Mouse (Mus musculus) neural tube, embryonic 15.5 days (tissue): ENCODE measurements at regions not wholly inside any gene's neighbourhood (a gene's known extent, or its start where the extent isn't known, plus 50 kb on each side); places are given as distances from the start of the nearest gene placed in this dataset.
"Not testable (repeated sequence)": the region's sequence is repeated elsewhere in the genome, so short reads cannot be mapped to it uniquely, and the experiment has no call there.

Experiments
- ATAC-seq: fragments of 200-750 bp; cut with Nextera tagmentation; 2 replicates; pipeline ENCODE4 v1.8.0; 2017; ENCODE audit warnings: mild to moderate bottlenecking, moderate TSS enrichment, moderate library complexity; ENCODE audit not compliant: low FRiP score
- H3K27ac ChIP-seq: fragments of 300-500 bp; sonication (generic); replicated peaks from 2 replicates; pipeline ENCODE4 v1.5.1; 2015; ENCODE audit warnings: mild to moderate bottlenecking, inconsistent platforms
- H3K27me3 ChIP-seq: fragments of 300-500 bp; sonication (generic); replicated peaks from 2 replicates; pipeline ENCODE4 v1.6.1; 2015; ENCODE audit warnings: inconsistent platforms
- H3K36me3 ChIP-seq: fragments of 300-500 bp; sonication (generic); 2 replicates; pipeline ENCODE4 v1.6.1; 2015; ENCODE audit warnings: inconsistent platforms
- H3K4me1 ChIP-seq: fragments of 300-500 bp; sonication (generic); 2 replicates; pipeline ENCODE4 v1.6.1; 2015; ENCODE audit warnings: inconsistent platforms
- H3K4me2 ChIP-seq: fragments of 300-500 bp; sonication (generic); 2 replicates; pipeline ENCODE4 v1.6.1; 2015; ENCODE audit warnings: inconsistent platforms, mild to moderate bottlenecking, moderate library complexity
- H3K4me3 ChIP-seq: fragments of 300-500 bp; sonication (generic); replicated peaks from 2 replicates; pipeline ENCODE4 v1.5.1; 2015; ENCODE audit warnings: mild to moderate bottlenecking, inconsistent platforms
- H3K9ac ChIP-seq: fragments of 300-500 bp; sonication (generic); replicated peaks from 2 replicates; pipeline ENCODE4 v1.6.1; 2015; ENCODE audit warnings: mild to moderate bottlenecking, inconsistent platforms
- H3K9me3 ChIP-seq: fragments of 300-500 bp; sonication (generic); replicated peaks from 2 replicates; pipeline ENCODE4 v1.6.1; 2016; ENCODE audit warnings: inconsistent platforms
- WGBS: fragments of 180-500 bp; shearing (Covaris S2); methylation state at CpG from one replicate; pipeline ENCODE4 v1.1.7; 2015; ENCODE audit warnings: mixed read lengths; 5-methylcytosine and 5-hydroxymethylcytosine counted together

GRCm38 (mm10) chr19:49301364-49302091, 1095.7 kb downstream of the Sorcs3 start:
- Histone ChIP-seq H3K36me3 (no peaks in the 10 kb centered on the region), H3K9me3 (no peaks in the 10 kb centered on the region), H3K4me2 (no peak overlapping the region), H3K9ac (no peak overlapping the region), H3K27ac (no peak overlapping the region), H3K4me1 (peaks cover 11% of the 10 kb centered on the region), H3K4me3 (no peak overlapping the region), H3K27me3 (no peaks in the 10 kb centered on the region)
- WGBS = 72% methylated on average over 7 of the region's 7 CpGs
- no peak for ATAC-seq

- Histone ChIP-seq H3K9me3 (no peaks in the 10 kb centered on the region), H3K4me1 (no peaks in the 10 kb centered on the region), H3K36me3 (no peaks in the 10 kb centered on the region), H3K4me3 (no peak overlapping the region), H3K9ac (no peak overlapping the region), H3K27me3 (no peaks in the 10 kb centered on the region), H3K4me2 (no peak overlapping the region), H3K27ac (no peak overlapping the region)
- WGBS = 49% methylated on average over 3 of the region's 3 CpGs
- ATAC-seq = no peak
These were observed 1100.0 kb downstream of the Sorcs3 start for GRCm38 (mm10) chr19:49305804-49306203.

GRCm38 (mm10) chr19:49314229-49314628, 1108.4 kb downstream of the Sorcs3 start:
- no peaks in the 10 kb centered on the region for H3K4me1 ChIP-seq
- H3K4me3 ChIP-seq = no peak overlapping the region
- no peak overlapping the region for H3K27ac ChIP-seq
- no peak for ATAC-seq
- no peaks in the 10 kb centered on the region for H3K27me3 ChIP-seq
- H3K36me3 ChIP-seq = no peaks in the 10 kb centered on the region
- no peak overlapping the region for H3K9ac ChIP-seq
- H3K9me3 ChIP-seq = no peaks in the 10 kb centered on the region
- no peak overlapping the region for H3K4me2 ChIP-seq
- 87% methylated on average over 1 of the region's 1 CpGs for WGBS

GRCm38 (mm10) chr19:49359642-49360041, 1153.8 kb downstream of the Sorcs3 start:
- no peak overlapping the region for H3K27ac ChIP-seq
- H3K9me3 ChIP-seq = no peaks in the 10 kb centered on the region
- no peak for ATAC-seq
- H3K9ac ChIP-seq = no peak overlapping the region
- no peaks in the 10 kb centered on the region for H3K36me3 ChIP-seq
- WGBS = 87% methylated on average over 3 of the region's 3 CpGs
- H3K4me3 ChIP-seq = no peak overlapping the region
- no peaks in the 10 kb centered on the region for H3K4me1 ChIP-seq
- no peak overlapping the region for H3K4me2 ChIP-seq
- no peaks in the 10 kb centered on the region for H3K27me3 ChIP-seq

- WGBS = 89% methylated on average over 5 of the region's 5 CpGs
- no peaks in the 10 kb centered on the region for H3K9me3 ChIP-seq
- no peak for ATAC-seq
- no peak overlapping the region for H3K4me3 ChIP-seq
- H3K9ac ChIP-seq = no peak overlapping the region
- no peaks in the 10 kb centered on the region for H3K36me3 ChIP-seq
- no peak overlapping the region for H3K27ac ChIP-seq
- H3K4me2 ChIP-seq = no peak overlapping the region
- no peaks in the 10 kb centered on the region for H3K4me1 ChIP-seq
- no peaks in the 10 kb centered on the region for H3K27me3 ChIP-seq
These were observed 1154.9 kb downstream of the Sorcs3 start for GRCm38 (mm10) chr19:49360715-49361114.

GRCm38 (mm10) chr19:49361116-49361515, 1155.3 kb downstream of the Sorcs3 start:
- not testable (repeated sequence) for H3K36me3 ChIP-seq, ATAC-seq, H3K27ac ChIP-seq, H3K4me2 ChIP-seq, H3K4me3 ChIP-seq, H3K9ac ChIP-seq, H3K4me1 ChIP-seq, H3K9me3 ChIP-seq, H3K27me3 ChIP-seq
- 67% methylated on average over 10 of the region's 11 CpGs for WGBS

GRCm38 (mm10) chr19:49372921-49373320, 1167.1 kb downstream of the Sorcs3 start:
- ATAC-seq = no peak
- Histone ChIP-seq H3K36me3 (no peaks in the 10 kb centered on the region), H3K9ac (no peak overlapping the region), H3K4me3 (no peak overlapping the region), H3K27ac (no peak overlapping the region), H3K4me1 (no peaks in the 10 kb centered on the region), H3K27me3 (no peaks in the 10 kb centered on the region), H3K4me2 (no peak overlapping the region), H3K9me3 (no peaks in the 10 kb centered on the region)
- 76% methylated on average over 1 of the region's 1 CpGs for WGBS

- H3K4me2 ChIP-seq = no peak overlapping the region
- WGBS = 93% methylated on average over 2 of the region's 2 CpGs
- no peaks in the 10 kb centered on the region for H3K27me3 ChIP-seq
- no peaks in the 10 kb centered on the region for H3K4me1 ChIP-seq
- ATAC-seq = no peak
- no peaks in the 10 kb centered on the region for H3K36me3 ChIP-seq
- H3K4me3 ChIP-seq = no peak overlapping the region
- H3K9me3 ChIP-seq = no peaks in the 10 kb centered on the region
- no peak overlapping the region for H3K9ac ChIP-seq
- no peak overlapping the region for H3K27ac ChIP-seq
These were observed 1168.5 kb downstream of the Sorcs3 start for GRCm38 (mm10) chr19:49374295-49374694.

- no peaks in the 10 kb centered on the region for H3K27me3 ChIP-seq
- H3K27ac ChIP-seq = no peak overlapping the region
- no peaks in the 10 kb centered on the region for H3K36me3 ChIP-seq
- H3K4me1 ChIP-seq = no peaks in the 10 kb centered on the region
- no peak overlapping the region for H3K4me3 ChIP-seq
- no peaks in the 10 kb centered on the region for H3K9me3 ChIP-seq
- H3K4me2 ChIP-seq = no peak overlapping the region
- no peak overlapping the region for H3K9ac ChIP-seq
- ATAC-seq = no peak
- 72% methylated on average over 3 of the region's 3 CpGs for WGBS
These were observed 1169.1 kb downstream of the Sorcs3 start for GRCm38 (mm10) chr19:49374926-49375325.

GRCm38 (mm10) chr19:49375754-49376619, 1170.2 kb downstream of the Sorcs3 start:
- H3K27ac ChIP-seq = no peak overlapping the region
- H3K9me3 ChIP-seq = no peaks in the 10 kb centered on the region
- H3K4me1 ChIP-seq = no peaks in the 10 kb centered on the region
- no peak overlapping the region for H3K9ac ChIP-seq
- no peaks in the 10 kb centered on the region for H3K36me3 ChIP-seq
- ATAC-seq = no peak
- H3K4me3 ChIP-seq = no peak overlapping the region
- H3K27me3 ChIP-seq = no peaks in the 10 kb centered on the region
- H3K4me2 ChIP-seq = no peak overlapping the region
- 69% methylated on average over 1 of the region's 1 CpGs for WGBS

- WGBS = 61% methylated on average over 3 of the region's 3 CpGs
- H3K36me3 ChIP-seq = no peaks in the 10 kb centered on the region
- H3K9ac ChIP-seq = no peak overlapping the region
- H3K4me3 ChIP-seq = no peak overlapping the region
- H3K27ac ChIP-seq = no peak overlapping the region
- H3K9me3 ChIP-seq = no peaks in the 10 kb centered on the region
- no peak overlapping the region for H3K4me2 ChIP-seq
- no peaks in the 10 kb centered on the region for H3K4me1 ChIP-seq
- no peaks in the 10 kb centered on the region for H3K27me3 ChIP-seq
- no peak for ATAC-seq
These were observed 1173.8 kb downstream of the Sorcs3 start for GRCm38 (mm10) chr19:49379646-49380045.

GRCm38 (mm10) chr19:49396257-49396656, 1190.4 kb downstream of the Sorcs3 start:
- Histone ChIP-seq H3K4me2 (no peak overlapping the region), H3K4me3 (no peak overlapping the region), H3K36me3 (no peaks in the 10 kb centered on the region), H3K9ac (no peak overlapping the region), H3K4me1 (no peaks in the 10 kb centered on the region), H3K27ac (no peak overlapping the region), H3K27me3 (no peaks in the 10 kb centered on the region), H3K9me3 (no peaks in the 10 kb centered on the region)
- WGBS = 73% methylated on average over 2 of the region's 2 CpGs
- no peak for ATAC-seq
